ENCODE assay signal across 17 mouse cellular contexts in the genomic region with DNA sequence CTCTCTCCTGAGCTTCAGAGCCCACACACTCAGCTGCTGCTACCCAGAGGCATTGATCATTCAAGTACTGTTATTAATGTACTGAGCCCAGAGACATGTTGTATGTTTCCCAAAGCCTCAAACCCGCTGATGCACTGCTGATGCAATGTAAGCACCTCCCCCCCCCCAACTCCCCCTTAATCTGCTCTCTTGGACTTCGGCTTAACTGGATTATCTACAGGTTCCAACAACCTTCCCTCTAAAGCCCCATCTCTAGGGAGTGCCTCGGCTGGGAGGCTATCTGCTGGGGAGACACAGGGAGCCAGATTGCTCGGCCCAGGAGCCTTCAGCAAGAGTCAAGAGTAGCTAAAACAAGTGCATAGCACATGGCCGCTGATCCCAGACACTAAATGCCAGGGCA. TPM values are rescaled to one million over a fixed set of nuclear protein-coding genes. Genes with fewer than 3 reads are reported as not detected.
"Had no signal": no experiment of that assay in that cellular context is flagged by ENCODE, and none has a peak within 500 bp of the region (broad histone marks: within the 10 kb centered on the region; RNA-seq: fewer than 3 reads in every experiment).

No protein-coding gene starts in this region.

- DNase-seq: kidney, adult 11 months; kidney, postnatal 10 days; liver; liver, embryonic 13.5 days; lung, embryonic 14.5 days; thymus, adult 2 months; thymus, postnatal 25 days had no signal

- ATAC-seq: intestine, embryonic 15.5 days; lung, postnatal 0 days; midbrain, embryonic 13.5 days; midbrain, embryonic 16.5 days had no signal

RNA-seq across cellular contexts. Expression of gene Alox15, which starts 35.6 kb away (rescaled TPM):
- total RNA-seq: layer of hippocampus, postnatal 14 days; left cerebral cortex, postnatal 14 days had no signal
- polyA plus RNA-seq: limb, embryonic 10.5 days; midbrain, embryonic 10.5 days; midbrain, embryonic 13.5 days; myocyte; neural tube, embryonic 13.5 days had no signal
